Mouse (Mus musculus) layer of hippocampus, adult 9-11 months (tissue): Measurements from ENCODE around the gene Nudt17.
"Not testable (repeated sequence)": the region's sequence is repeated elsewhere in the genome, so short reads cannot be mapped to it uniquely, and the experiment has no call there.

ENCODE experiments used
- DNase-seq: peaks from one replicate; pipeline ENCODE4 v3.0.0; 2022

Nudt17 gene

GRCm38 (mm10) chr3:96700376-96700775 is 8.0 kb downstream of the Nudt17 start:
- no peak for DNase-seq

- DNase-seq = no peak
These were observed 9.2 kb downstream of the Nudt17 start for GRCm38 (mm10) chr3:96698993-96699690.

- DNase-seq = peak; percentile 83
These were observed 11.3 kb downstream of the Nudt17 start for GRCm38 (mm10) chr3:96696766-96697732.

GRCm38 (mm10) chr3:96696198-96696765 is 12.1 kb downstream of the Nudt17 start, which contains the start of gene Pias3:
Gene Pias3 (plus strand): TSS chr3:96696384.
- peak; percentile 56 for DNase-seq

- DNase-seq = no peak
These were observed 14.8 kb downstream of the Nudt17 start for GRCm38 (mm10) chr3:96693579-96693978.

GRCm38 (mm10) chr3:96692506-96692905 is 15.9 kb downstream of the Nudt17 start:
- no peak for DNase-seq

GRCm38 (mm10) chr3:96690298-96690697 is 18.1 kb downstream of the Nudt17 start:
- no peak for DNase-seq

GRCm38 (mm10) chr3:96688854-96689253 is 19.5 kb downstream of the Nudt17 start:
- no peak for DNase-seq

- DNase-seq = not testable (repeated sequence)
These were observed 22.3 kb downstream of the Nudt17 start for GRCm38 (mm10) chr3:96686057-96686456.

- DNase-seq = no peak
These were observed 23.6 kb downstream of the Nudt17 start for GRCm38 (mm10) chr3:96684822-96685156.

GRCm38 (mm10) chr3:96684151-96684821 is 24.1 kb downstream of the Nudt17 start:
- DNase-seq = no peak

- DNase-seq = no peak
These were observed 24.9 kb downstream of the Nudt17 start for GRCm38 (mm10) chr3:96683496-96683895.

- DNase-seq = no peak
These were observed 27.9 kb downstream of the Nudt17 start for GRCm38 (mm10) chr3:96680269-96680956.

- no peak for DNase-seq
These were observed 29.1 kb downstream of the Nudt17 start for GRCm38 (mm10) chr3:96679159-96679674.

GRCm38 (mm10) chr3:96678456-96678855 is 29.9 kb downstream of the Nudt17 start:
- no peak for DNase-seq

- no peak for DNase-seq
These were observed 32.7 kb downstream of the Nudt17 start for GRCm38 (mm10) chr3:96675690-96676089.

- DNase-seq = no peak
These were observed 33.2 kb downstream of the Nudt17 start for GRCm38 (mm10) chr3:96675171-96675570.

- no peak for DNase-seq
These were observed 33.9 kb downstream of the Nudt17 start for GRCm38 (mm10) chr3:96674442-96674841.

- no peak for DNase-seq
These were observed 34.8 kb downstream of the Nudt17 start for GRCm38 (mm10) chr3:96673514-96673913.

GRCm38 (mm10) chr3:96671519-96671918 is 36.8 kb downstream of the Nudt17 start:
- no peak for DNase-seq

GRCm38 (mm10) chr3:96669727-96670468 is 38.5 kb downstream of the Nudt17 start, which contains the start of gene Ankrd35:
Gene Ankrd35 (plus strand): TSS chr3:96670131.
- DNase-seq = peak; percentile 63
